Mouse (Mus musculus) lung, embryonic 14.5 days (tissue): ENCODE measurements around the gene Elovl4. TPM values are rescaled to one million over a fixed set of nuclear protein-coding genes. Genes with fewer than 3 reads are reported as not detected.

Experiments
- ATAC-seq: fragments of 200-750 bp; cut with Nextera tagmentation; 2 replicates; pipeline ENCODE4 v1.8.0; 2017; ENCODE audit warnings: mild to moderate bottlenecking, moderate TSS enrichment, moderate library complexity; ENCODE audit not compliant: insufficient read depth
- DNase-seq: peaks from one replicate; pipeline ENCODE4 v3.0.0-alpha.2; 2015
- H3K27ac ChIP-seq: fragments of 300-500 bp; sonication (generic); 2 replicates; pipeline ENCODE4 v1.5.1; 2014; ENCODE audit warnings: low read depth, mild to moderate bottlenecking, moderate library complexity
- H3K27me3 ChIP-seq: fragments of 300-500 bp; sonication (generic); 2 replicates; pipeline ENCODE4 v1.6.1; 2014; ENCODE audit warnings: low read length, control low read depth; ENCODE audit not compliant: insufficient read depth
- H3K36me3 ChIP-seq: fragments of 300-500 bp; sonication (generic); 2 replicates; pipeline ENCODE4 v1.6.1; 2014; ENCODE audit warnings: control low read depth; ENCODE audit not compliant: insufficient read depth
- H3K4me1 ChIP-seq: fragments of 300-500 bp; sonication (generic); 2 replicates; pipeline ENCODE4 v1.6.1; 2014; ENCODE audit warnings: antibody characterized with exemption, control low read depth; ENCODE audit not compliant: insufficient read depth
- H3K4me2 ChIP-seq: fragments of 300-500 bp; sonication (generic); 2 replicates; pipeline ENCODE4 v1.6.1; 2014; ENCODE audit warnings: mild to moderate bottlenecking
- H3K4me3 ChIP-seq: fragments of 300-500 bp; sonication (generic); 2 replicates; pipeline ENCODE4 v1.5.1; 2014; ENCODE audit warnings: low read depth, low read length
- H3K9ac ChIP-seq: fragments of 300-500 bp; sonication (generic); 2 replicates; pipeline ENCODE4 v1.6.1; 2014
- H3K9me3 ChIP-seq: fragments of 300-500 bp; sonication (generic); 2 replicates; pipeline ENCODE4 v1.6.1; 2016; ENCODE audit warnings: low read depth, low read length, control low read depth
- CTCF ChIP-seq: IDR thresholded peaks from 2 replicates; pipeline ENCODE4 v1.5.1; 2016; ENCODE audit warnings: antibody characterized with exemption, low read depth
- WGBS: fragments of 180-500 bp; shearing (Covaris S2); extraction: QIAGEN DNeasy Blood & Tissue Kit; methylation state at CpG from one replicate; pipeline ENCODE4 v1.1.7; 2014; 5-methylcytosine and 5-hydroxymethylcytosine counted together
- polyA plus RNA-seq: library from polyadenylated mRNA; unstranded; fragments of >200 nt; fragmentation: Nextera tagmentation; extraction: Ambion mirVana; gene quantifications from 2 replicates; pipeline ENCODE4 v1.2.1, GENCODE M21; 2014

The Elovl4 gene
- polyA plus RNA-seq, 1 experiment from 2014 or later: 5.4 TPM

- Histone ChIP-seq H3K27ac (no peak overlapping the region), H3K9ac (no peak overlapping the region), H3K4me2 (no peak overlapping the region), H3K4me3 (no peak overlapping the region), H3K9me3 (no peaks in the 10 kb centered on the region), H3K4me1 (no peaks in the 10 kb centered on the region), H3K36me3 (no peaks in the 10 kb centered on the region), H3K27me3 (no peaks in the 10 kb centered on the region)
- TF ChIP-seq CTCF: no peak
- no peak for ATAC-seq
- DNase-seq: no peak
- WGBS: 84% methylated on average over 7 of the region's 7 CpGs
Measured at GRCm38 (mm10) chr9:83796875-83797274, 9.2 kb downstream of the Elovl4 start.

GRCm38 (mm10) chr9:83789326-83789725 is 16.8 kb downstream of the Elovl4 start:
- no peak overlapping the region for H3K27ac ChIP-seq
- no peak for ATAC-seq
- WGBS: 87% methylated on average over 6 of the region's 6 CpGs
- no peak for DNase-seq
- no peaks in the 10 kb centered on the region for H3K9me3 ChIP-seq
- no peaks in the 10 kb centered on the region for H3K4me1 ChIP-seq
- no peak overlapping the region for H3K9ac ChIP-seq
- H3K4me3 ChIP-seq: no peak overlapping the region
- no peaks in the 10 kb centered on the region for H3K36me3 ChIP-seq
- no peak overlapping the region for H3K4me2 ChIP-seq
- H3K27me3 ChIP-seq: no peaks in the 10 kb centered on the region
- TF ChIP-seq CTCF: no peak

GRCm38 (mm10) chr9:83785501-83785900 is 20.6 kb downstream of the Elovl4 start:
- Histone ChIP-seq H3K4me2 (no peak overlapping the region), H3K27me3 (no peaks in the 10 kb centered on the region), H3K9me3 (no peaks in the 10 kb centered on the region), H3K27ac (no peak overlapping the region), H3K4me3 (no peak overlapping the region), H3K36me3 (no peaks in the 10 kb centered on the region; the same call in 1 of the 2 replicates), H3K4me1 (no peaks in the 10 kb centered on the region), H3K9ac (no peak overlapping the region)
- no peak for TF ChIP-seq CTCF
- DNase-seq (no peak), ATAC-seq (no peak)
- 56% methylated on average over 1 of the region's 1 CpGs for WGBS

- no peak for ATAC-seq
- Histone ChIP-seq H3K9ac (no peak overlapping the region), H3K4me3 (no peak overlapping the region), H3K27me3 (no peaks in the 10 kb centered on the region), H3K36me3 (no peaks in the 10 kb centered on the region; the same call in 1 of the 2 replicates), H3K4me2 (no peak overlapping the region), H3K27ac (no peak overlapping the region), H3K4me1 (no peaks in the 10 kb centered on the region), H3K9me3 (no peaks in the 10 kb centered on the region)
- DNase-seq: no peak
- no peak for TF ChIP-seq CTCF
- WGBS: 71% methylated on average over 9 of the region's 9 CpGs
Measured at GRCm38 (mm10) chr9:83778317-83778960, 27.6 kb downstream of the Elovl4 start.

- H3K27me3 ChIP-seq: no peaks in the 10 kb centered on the region
- H3K4me1 ChIP-seq: no peaks in the 10 kb centered on the region
- no peak for DNase-seq
- H3K36me3 ChIP-seq: no peaks in the 10 kb centered on the region
- no peak for ATAC-seq
- 77% methylated on average over 4 of the region's 4 CpGs for WGBS
- H3K4me3 ChIP-seq: no peak overlapping the region
- H3K27ac ChIP-seq: no peak overlapping the region
- H3K9ac ChIP-seq: no peak overlapping the region
- no peak for TF ChIP-seq CTCF
- H3K4me2 ChIP-seq: no peak overlapping the region
- no peaks in the 10 kb centered on the region for H3K9me3 ChIP-seq
Measured at GRCm38 (mm10) chr9:83761318-83761717, 44.8 kb downstream of the Elovl4 start.

GRCm38 (mm10) chr9:83731877-83732276 is 74.2 kb downstream of the Elovl4 start:
- H3K27ac ChIP-seq: no peak overlapping the region
- TF ChIP-seq CTCF: no peak
- H3K9ac ChIP-seq: no peak overlapping the region
- H3K36me3 ChIP-seq: no peaks in the 10 kb centered on the region
- H3K4me1 ChIP-seq: no peaks in the 10 kb centered on the region
- ATAC-seq (no peak), DNase-seq (no peak)
- no peak overlapping the region for H3K4me2 ChIP-seq
- WGBS: 83% methylated on average over 2 of the region's 2 CpGs
- no peaks in the 10 kb centered on the region for H3K9me3 ChIP-seq
- H3K27me3 ChIP-seq: no peaks in the 10 kb centered on the region
- H3K4me3 ChIP-seq: no peak overlapping the region

- Histone ChIP-seq H3K27me3 (no peaks in the 10 kb centered on the region), H3K9ac (no peak overlapping the region), H3K4me1 (no peaks in the 10 kb centered on the region), H3K4me2 (no peak overlapping the region), H3K9me3 (no peaks in the 10 kb centered on the region), H3K4me3 (no peak overlapping the region), H3K36me3 (no peaks in the 10 kb centered on the region), H3K27ac (no peak overlapping the region)
- WGBS: 44% methylated on average over 7 of the region's 7 CpGs
- DNase-seq (no peak), ATAC-seq (no peak)
- no peak for TF ChIP-seq CTCF
Measured at GRCm38 (mm10) chr9:83730836-83731235, 75.2 kb downstream of the Elovl4 start.

Other genes starting within 250 kb of the Elovl4 start
- 41.8 and 45.1 TPM in 2 replicates for gene Ttk, start 28.4 kb upstream of the Elovl4 start, polyA plus RNA-seq
- 47.3 and 47.6 TPM in 2 replicates for gene Bckdhb, start 118.9 kb upstream of the Elovl4 start, polyA plus RNA-seq